Mouse (Mus musculus) kidney, postnatal 0 days (tissue): ENCODE measurements around the gene Lctl. TPM values are rescaled to one million over a fixed set of nuclear protein-coding genes. Genes with fewer than 3 reads are reported as not detected.

Experiments
- ATAC-seq: fragments of 200-750 bp; cut with Nextera tagmentation; replicated peaks from 2 replicates; pipeline ENCODE4 v1.8.0; 2017; ENCODE audit warnings: low read depth, moderate number of reproducible peaks, moderate TSS enrichment, moderate library complexity; ENCODE audit not compliant: low FRiP score
- DNase-seq: peaks from one replicate; pipeline ENCODE4 v3.0.0-alpha.2; 2016; ENCODE audit warnings: low spot score
- H3K27ac ChIP-seq: fragments of 300-500 bp; sonication (generic); 2 replicates; pipeline ENCODE4 v1.5.1; 2014; ENCODE audit warnings: mild to moderate bottlenecking
- H3K27me3 ChIP-seq: fragments of 300-500 bp; sonication (generic); 2 replicates; pipeline ENCODE4 v1.6.1; 2014; ENCODE audit warnings: low read length, mixed read lengths; ENCODE audit not compliant: insufficient read depth
- H3K36me3 ChIP-seq: fragments of 300-500 bp; sonication (generic); 2 replicates; pipeline ENCODE4 v1.6.1; 2014; ENCODE audit warnings: low read length, mixed read lengths; ENCODE audit not compliant: insufficient read depth
- H3K4me1 ChIP-seq: fragments of 300-500 bp; sonication (generic); replicated peaks from 2 replicates; pipeline ENCODE4 v1.6.1; 2014; ENCODE audit warnings: antibody characterized with exemption, low read length, mixed read lengths; ENCODE audit not compliant: insufficient read depth
- H3K4me2 ChIP-seq: fragments of 300-500 bp; sonication (generic); 2 replicates; pipeline ENCODE4 v1.6.1; 2014; ENCODE audit warnings: mild to moderate bottlenecking, low read length, moderate library complexity, mixed read lengths
- H3K4me3 ChIP-seq: fragments of 300-500 bp; sonication (generic); replicated peaks from 2 replicates; pipeline ENCODE4 v1.5.1; 2014; ENCODE audit warnings: low read depth, low read length
- H3K9ac ChIP-seq: fragments of 300-500 bp; sonication (generic); 2 replicates; pipeline ENCODE4 v1.6.1; 2014; ENCODE audit warnings: low read depth, low read length
- H3K9me3 ChIP-seq: fragments of 300-500 bp; sonication (generic); replicated peaks from 2 replicates; pipeline ENCODE4 v1.6.1; 2016; ENCODE audit warnings: low read length, inconsistent platforms, mixed read lengths
- CTCF ChIP-seq: IDR thresholded peaks from 2 replicates; pipeline ENCODE4 v1.5.1; 2016; ENCODE audit warnings: antibody characterized with exemption, low read depth, mild to moderate bottlenecking, moderate library complexity
- WGBS: fragments of 180-500 bp; shearing (Covaris S2); extraction: QIAGEN DNeasy Blood & Tissue Kit; methylation state at CpG from one replicate; pipeline ENCODE4 v1.1.7; 2014; 5-methylcytosine and 5-hydroxymethylcytosine counted together
- polyA plus RNA-seq: library from polyadenylated mRNA; unstranded; fragments of >200 nt; fragmentation: Nextera tagmentation; extraction: Ambion mirVana; gene quantifications from 2 replicates; pipeline ENCODE4 v1.2.1, GENCODE M21; 2015

Lctl gene
- polyA plus RNA-seq = 0.23 and 0.29 TPM in 2 replicates

GRCm38 (mm10) chr9:64116876-64117275 is at the start of gene Lctl:
Lctl (plus strand) TSS chr9:64117147.
- ATAC-seq (no peak), DNase-seq (no peak)
- 55% methylated on average over 3 of the region's 3 CpGs for WGBS
- no peak within 1 kb of the TSS for H3K4me2 ChIP-seq
- no peaks in the 10 kb centered on the region; the same call in 1 of the 2 replicates for H3K4me1 ChIP-seq
- no peak within 1 kb of the TSS for H3K4me3 ChIP-seq
- H3K27me3 ChIP-seq = no peaks in the 10 kb centered on the region
- H3K27ac ChIP-seq = no peak within 1 kb of the TSS
- H3K9me3 ChIP-seq = no peaks in the 10 kb centered on the region
- H3K9ac ChIP-seq = no peak within 1 kb of the TSS
- H3K36me3 ChIP-seq = no peaks in the 10 kb centered on the region
- no peak for TF ChIP-seq CTCF

DNA sequence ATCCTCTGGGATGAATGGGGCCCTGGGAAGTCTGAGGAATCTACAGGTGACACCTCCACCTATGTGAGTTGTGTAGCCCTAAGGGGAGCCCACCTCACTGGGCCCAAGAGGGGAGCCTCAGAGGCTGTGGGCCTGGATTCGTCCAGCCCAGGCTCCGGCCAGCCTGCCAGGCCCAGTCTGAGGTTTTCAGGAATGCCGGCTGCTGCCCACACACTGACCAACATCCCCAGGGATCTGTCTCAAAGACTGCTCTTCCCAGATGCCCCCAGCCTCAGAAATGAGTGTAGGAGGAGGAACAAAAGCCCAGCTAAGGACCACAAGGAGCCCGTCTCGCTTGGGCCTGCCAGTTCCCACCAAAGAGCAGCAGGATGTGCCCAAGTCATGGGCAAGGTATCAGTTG is 49.2 kb upstream of the Lctl start:
- Histone ChIP-seq H3K27ac (peak overlapping the region; percentile 83), H3K27me3 (no peaks in the 10 kb centered on the region), H3K9me3 (no peaks in the 10 kb centered on the region), H3K4me1 (peaks cover 13% of the 10 kb centered on the region; the same call in 1 of the 2 replicates), H3K4me2 (no peak overlapping the region), H3K4me3 (no peak overlapping the region), H3K36me3 (no peaks in the 10 kb centered on the region), H3K9ac (no peak overlapping the region)
- DNase-seq (no peak), ATAC-seq (no peak)
- TF ChIP-seq CTCF = no peak
- WGBS = 76% methylated on average over 5 of the region's 5 CpGs

GRCm38 (mm10) chr9:64068571-64068970 is 48.4 kb upstream of the Lctl start:
- DNase-seq = no peak

DNA sequence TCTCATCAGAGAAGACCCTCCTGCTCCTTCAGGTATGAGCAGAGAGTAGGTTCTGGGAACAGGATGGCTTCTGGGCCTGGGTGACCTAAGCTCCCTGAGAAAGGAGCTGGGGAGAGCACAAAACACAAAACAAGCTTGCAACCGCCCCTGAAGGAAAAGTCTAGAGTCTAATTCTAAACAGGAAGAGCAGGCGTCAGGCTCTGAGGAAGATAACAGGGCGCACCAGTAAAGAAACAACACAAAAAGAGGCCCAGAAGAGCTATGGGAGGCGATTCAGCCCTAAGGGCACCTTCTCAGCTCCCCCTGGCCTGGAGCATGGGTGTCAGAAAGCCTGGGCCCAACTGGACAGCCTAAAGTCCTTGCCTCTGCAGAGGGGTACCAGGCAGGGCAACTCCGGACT is 47.8 kb upstream of the Lctl start:
- Histone ChIP-seq H3K4me1 (peaks cover 13% of the 10 kb centered on the region; the same call in 1 of the 2 replicates), H3K4me3 (no peak overlapping the region), H3K4me2 (no peak overlapping the region), H3K27ac (no peak overlapping the region), H3K27me3 (no peaks in the 10 kb centered on the region), H3K9ac (no peak overlapping the region), H3K9me3 (no peaks in the 10 kb centered on the region), H3K36me3 (no peaks in the 10 kb centered on the region)
- TF ChIP-seq CTCF = no peak
- no peak for DNase-seq
- ATAC-seq = no peak
- WGBS = 88% methylated on average over 5 of the region's 5 CpGs

More at GRCm38 (mm10) chr9:64068571-64068970, 48.4 kb upstream of the Lctl start:
- H3K27me3 ChIP-seq = no peaks in the 10 kb centered on the region
- H3K4me1 ChIP-seq = peaks cover 13% of the 10 kb centered on the region; the same call in 1 of the 2 replicates
- no peak for ATAC-seq
- H3K9ac ChIP-seq = no peak overlapping the region
- no peak overlapping the region for H3K27ac ChIP-seq
- H3K36me3 ChIP-seq = no peaks in the 10 kb centered on the region
- 100% methylated on average over 1 of the region's 1 CpGs for WGBS
- no peak overlapping the region for H3K4me2 ChIP-seq
- no peak for TF ChIP-seq CTCF
- no peak overlapping the region for H3K4me3 ChIP-seq
- H3K9me3 ChIP-seq = no peaks in the 10 kb centered on the region

- H3K4me2 ChIP-seq = no peak overlapping the region
- no peak overlapping the region for H3K27ac ChIP-seq
- H3K4me3 ChIP-seq = no peak overlapping the region
- H3K27me3 ChIP-seq = no peaks in the 10 kb centered on the region
- no peak overlapping the region for H3K9ac ChIP-seq
- no peaks in the 10 kb centered on the region for H3K9me3 ChIP-seq
- no peaks in the 10 kb centered on the region for H3K36me3 ChIP-seq
- WGBS = 90% methylated on average over 5 of the region's 5 CpGs
- ATAC-seq = no peak
- peaks cover 13% of the 10 kb centered on the region; the same call in 1 of the 2 replicates for H3K4me1 ChIP-seq
- no peak for TF ChIP-seq CTCF
- DNase-seq = no peak
Observed at GRCm38 (mm10) chr9:64070674-64071073, 46.3 kb upstream of the Lctl start.

GRCm38 (mm10) chr9:64074831-64075230 is 42.1 kb upstream of the Lctl start:
- DNase-seq = no peak
- Histone ChIP-seq H3K4me2 (no peak overlapping the region), H3K9ac (no peak overlapping the region), H3K27ac (no peak overlapping the region), H3K4me3 (no peak overlapping the region), H3K9me3 (no peaks in the 10 kb centered on the region), H3K36me3 (no peaks in the 10 kb centered on the region), H3K4me1 (peaks cover 5% of the 10 kb centered on the region), H3K27me3 (no peaks in the 10 kb centered on the region)
- WGBS = 94% methylated on average over 8 of the region's 8 CpGs
- TF ChIP-seq CTCF = no peak
- ATAC-seq = no peak

DNA sequence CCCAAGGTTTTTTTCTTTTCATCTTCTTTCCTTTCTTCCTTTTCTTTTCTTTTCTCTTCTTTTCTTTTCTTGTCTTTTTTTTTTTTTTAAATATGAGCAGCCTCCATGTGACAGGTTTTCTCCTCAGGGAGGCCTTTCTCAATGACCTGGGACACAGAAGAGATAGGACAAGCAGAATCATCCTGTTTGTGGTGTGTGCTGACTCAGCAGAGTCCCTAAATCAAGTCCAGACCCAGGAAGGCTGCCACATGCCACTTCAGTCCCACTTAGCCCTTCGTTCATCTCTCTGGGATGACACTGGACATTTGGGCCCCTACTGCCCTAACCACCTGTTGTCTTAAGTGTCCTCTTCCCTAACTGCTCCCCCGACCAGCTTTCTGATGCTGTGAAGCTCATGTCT is 40.5 kb upstream of the Lctl start:
- DNase-seq (no peak), ATAC-seq (no peak)
- no peaks in the 10 kb centered on the region for H3K36me3 ChIP-seq
- no peak for TF ChIP-seq CTCF
- H3K27ac ChIP-seq = no peak overlapping the region
- H3K4me2 ChIP-seq = no peak overlapping the region
- H3K4me3 ChIP-seq = no peak overlapping the region
- H3K4me1 ChIP-seq = peaks cover 5% of the 10 kb centered on the region
- no peak overlapping the region for H3K9ac ChIP-seq
- H3K27me3 ChIP-seq = no peaks in the 10 kb centered on the region
- WGBS = 58% methylated on average over 2 of the region's 2 CpGs
- no peaks in the 10 kb centered on the region for H3K9me3 ChIP-seq
